Comparison of ENCODE assay signal across 24 mouse cellular contexts in genomic region chr2:65077544-65077943, GRCm38 (mm10). TPM values are rescaled to one million over a fixed set of nuclear protein-coding genes. Genes with fewer than 3 reads are reported as not detected.
DNase-seq lines count a peak whose midpoint lies in the region.
"Had no signal": no experiment of that assay in that cellular context is flagged by ENCODE, and none has a peak within 500 bp of the region (broad histone marks: within the 10 kb centered on the region; RNA-seq: fewer than 3 reads in every experiment).

No protein-coding gene starts in this region.

- no peak overlapping the region for H3K27ac ChIP-seq in limb, embryonic 10.5 days
- H3K27ac ChIP-seq: forebrain, embryonic 10.5 days; forebrain, embryonic 13.5 days; heart, adult 2 months; heart, embryonic 10.5 days; heart, embryonic 13.5 days; hindbrain, embryonic 14.5 days; hindbrain, postnatal 0 days had no signal

- peak; percentile 16 for DNase-seq in cerebellum, postnatal 10 days
- no peak for DNase-seq in cerebellum, adult 9-10 months
- peak; percentile 40 to 76 for DNase-seq in layer of hippocampus, adult 18-20 months (ENCODE audit: low spot score in 2 of 2)
- DNase-seq in layer of hippocampus, adult 9-10 months (ENCODE audit: low spot score): no peak
- DNase-seq in brain, adult 2 months (ENCODE audit: low read depth, low spot score): peak; percentile 51
- DNase-seq in layer of hippocampus, adult 9-11 months: peak; percentile 67
- no peak for DNase-seq in limb, embryonic 10.5 days (ENCODE audit: low spot score)
- DNase-seq in left cerebral cortex, adult 11 months (ENCODE audit: low spot score): no peak
- DNase-seq: adrenal gland, adult 8-10 months; adrenal gland, postnatal 36 days; cerebellum, adult 11-12 months; cerebellum, adult 8-10 months; gastrocnemius, postnatal 10 days; gastrocnemius, postnatal 36 days; heart, adult 2 months; heart, postnatal 14 days; heart, postnatal 4 days had no signal

- 84% methylated on average over 3 of the region's 3 CpGs for WGBS in limb, embryonic 10.5 days

- no peaks in the 10 kb centered on the region for H3K4me1 ChIP-seq in limb, embryonic 10.5 days
- H3K4me1 ChIP-seq: forebrain, embryonic 10.5 days; forebrain, embryonic 13.5 days had no signal

- H3K4me3 ChIP-seq in limb, embryonic 10.5 days: no peak overlapping the region
- H3K4me3 ChIP-seq: forebrain, embryonic 10.5 days; forebrain, embryonic 13.5 days; heart, adult 2 months; heart, embryonic 10.5 days; heart, embryonic 13.5 days had no signal

- no peaks in the 10 kb centered on the region for H3K9me3 ChIP-seq in limb, embryonic 10.5 days (replicated peaks)
- H3K9me3 ChIP-seq: forebrain, embryonic 10.5 days; forebrain, embryonic 13.5 days; heart, embryonic 10.5 days; heart, embryonic 13.5 days had no signal

- no peaks in the 10 kb centered on the region for H3K27me3 ChIP-seq in limb, embryonic 10.5 days (ENCODE audit: low read depth, poor library complexity, severe bottlenecking)
- H3K27me3 ChIP-seq: forebrain, embryonic 13.5 days; heart, embryonic 13.5 days had no signal

- H3K36me3 ChIP-seq in limb, embryonic 10.5 days: no peaks in the 10 kb centered on the region
- H3K36me3 ChIP-seq: forebrain, embryonic 10.5 days; heart, embryonic 10.5 days; heart, embryonic 13.5 days had no signal

RNA-seq across cellular contexts. Expression of gene Grb14, which starts 52.8 kb away (rescaled TPM):
- 10 to 100 TPM; 32.2 to 32.6 TPM for total RNA-seq in layer of hippocampus, adult 18-20 months (2021)
- 3.2 and 4.0 TPM in 2 replicates for polyA plus RNA-seq in limb, embryonic 10.5 days (2016; fragmentation: Nextera tagmentation; extraction: Ambion mirVana)
- polyA plus RNA-seq: activated CD4-positive, CD25-positive, alpha-beta regulatory T cell, adult 4 months had no signal

Comparison
In these comparisons a context has a peak if more than half of its experiments do, and no peak if none do; other contexts are left out.
1. DNase-seq: peak in cerebellum, postnatal 10 days (2 of 2), layer of hippocampus, adult 18-20 months (2 of 2), brain, adult 2 months (single experiment) and layer of hippocampus, adult 9-11 months (single experiment); none in cerebellum, adult 9-10 months (single experiment), layer of hippocampus, adult 9-10 months (single experiment), limb, embryonic 10.5 days (single experiment) and left cerebral cortex, adult 11 months (single experiment).